Mouse (Mus musculus) liver, adult 2 months (tissue): ENCODE measurements around the gene Ildr1. TPM values are rescaled to one million over a fixed set of nuclear protein-coding genes. Genes with fewer than 3 reads are reported as not detected.

ENCODE experiments used
- DNase-seq: peaks from one replicate; pipeline ENCODE4 v3.0.0-alpha.2; 2011; ENCODE audit warnings: low read depth, low spot score; ENCODE audit errors: extremely low read depth
- H3K27ac ChIP-seq: fragments of 200-500 bp; replicated peaks from 2 replicates; pipeline ENCODE4 v1.5.1; 2012; ENCODE audit warnings: low read depth, mild to moderate bottlenecking, control low read depth, inconsistent platforms, low read length; ENCODE audit not compliant: insufficient read depth
- H3K27me3 ChIP-seq: fragments of 200-500 bp; 2 replicates; pipeline ENCODE4 v1.6.1; 2012; ENCODE audit warnings: mild to moderate bottlenecking, moderate library complexity, low read length, inconsistent platforms; ENCODE audit not compliant: control insufficient read depth, insufficient read depth
- H3K36me3 ChIP-seq: fragments of 200-500 bp; 2 replicates; pipeline ENCODE4 v1.6.1; 2012; ENCODE audit warnings: low read length, inconsistent platforms; ENCODE audit not compliant: control insufficient read depth, insufficient read depth
- H3K4me1 ChIP-seq: fragments of 200-500 bp; 2 replicates; pipeline ENCODE4 v1.6.1; 2011; ENCODE audit warnings: low read length; ENCODE audit not compliant: control insufficient read depth, insufficient read depth
- H3K4me3 ChIP-seq: fragments of 200-500 bp; 2 replicates; pipeline ENCODE4 v1.5.1; 2011; ENCODE audit warnings: low read depth, mild to moderate bottlenecking, control low read depth, low read length, moderate library complexity; ENCODE audit not compliant: insufficient read depth
- H3K79me2 ChIP-seq: fragments of 200-500 bp; 2 replicates; pipeline ENCODE4 v1.6.1; 2012; ENCODE audit warnings: inconsistent platforms, mild to moderate bottlenecking, low read length, moderate library complexity; ENCODE audit not compliant: control insufficient read depth, insufficient read depth
- H3K9ac ChIP-seq: fragments of 200-500 bp; 2 replicates; pipeline ENCODE4 v1.6.1; 2012; ENCODE audit warnings: low read depth, mild to moderate bottlenecking, control low read depth, inconsistent platforms, low read length
- CTCF ChIP-seq: fragments of 200-500 bp; IDR thresholded peaks from 2 replicates; pipeline ENCODE4 v1.5.1; 2011; ENCODE audit warnings: low read depth, low read length, control low read depth
- POLR2A ChIP-seq: fragments of 200-500 bp; IDR thresholded peaks from 2 replicates; pipeline ENCODE4 v1.6.1; 2011; ENCODE audit warnings: low read length, control low read depth; ENCODE audit not compliant: insufficient read depth; ENCODE audit errors: extremely low read depth
- WGBS: fragments of 180-500 bp; shearing (Covaris S2); methylation state at CpG from one replicate; pipeline ENCODE4 v1.1.7; 2018; 5-methylcytosine and 5-hydroxymethylcytosine counted together
- polyA plus RNA-seq: library from polyadenylated mRNA; depleted of rRNA; stranded (reverse); fragments of >200 nt; gene quantifications from 2 replicates; pipeline ENCODE4 v1.2.3, GENCODE M21; 2012
- total RNA-seq: library from RNA; depleted of rRNA; stranded (reverse); fragments of >200 nt; gene quantifications from 2 replicates; pipeline ENCODE4 v1.2.3, GENCODE M21; 2014

Ildr1 gene
- total and polyA plus RNA-seq, 2 experiments, result 0.11 to 0.37 TPM

DNA sequence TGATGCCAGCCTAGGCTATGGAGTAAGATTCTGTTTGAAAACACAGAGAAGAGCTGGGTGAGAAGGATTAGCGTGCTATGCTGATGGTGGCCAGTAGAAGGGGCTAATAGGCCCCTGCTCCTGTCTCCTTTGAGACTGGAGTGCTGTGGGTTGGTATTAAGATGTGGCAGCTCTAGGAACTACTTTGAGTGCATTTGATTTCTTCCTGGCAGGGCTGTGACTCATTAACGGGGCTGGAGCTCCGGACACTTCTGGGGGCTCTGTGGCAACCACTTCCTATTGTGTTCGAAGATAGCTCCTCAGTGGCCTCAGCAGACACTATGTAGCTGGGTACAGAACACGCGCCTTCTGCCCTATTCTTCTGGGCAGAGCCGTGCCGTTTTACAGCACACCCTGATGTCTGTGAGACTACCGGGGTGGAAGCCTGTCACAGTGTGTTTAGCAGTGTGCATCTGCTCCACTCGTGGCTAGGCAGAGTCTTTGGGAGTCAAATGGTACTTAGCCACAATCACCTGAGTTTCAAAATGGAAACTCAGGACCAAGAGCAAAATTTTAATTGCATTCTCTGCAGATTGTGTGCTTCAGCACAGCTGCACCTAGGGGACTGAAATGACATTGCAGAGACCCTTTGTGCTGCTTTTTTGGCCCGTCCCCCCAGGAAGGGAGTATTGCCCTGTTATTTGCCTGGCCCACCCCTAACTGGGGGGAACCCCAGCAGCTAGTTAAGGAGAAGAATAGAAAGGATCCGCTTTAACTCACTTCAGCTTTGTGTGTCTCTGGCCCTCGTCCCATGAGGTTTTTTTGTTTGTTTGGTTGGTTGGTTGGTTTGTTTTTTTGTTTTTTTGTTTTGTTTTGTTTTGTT, 26.6 kb downstream of the Ildr1 start:
- Histone ChIP-seq H3K79me2 (no peaks in the 10 kb centered on the region), H3K27ac (no peak overlapping the region), H3K36me3 (no peaks in the 10 kb centered on the region), H3K4me1 (no peaks in the 10 kb centered on the region), H3K4me3 (no peak overlapping the region), H3K27me3 (no peaks in the 10 kb centered on the region), H3K9ac (no peak overlapping the region)
- no peak for TF ChIP-seq CTCF
- no peak for TF ChIP-seq POLR2A
- no peak for DNase-seq
- WGBS, result 70% methylated on average over 13 of the region's 13 CpGs

- Histone ChIP-seq H3K9ac (no peak overlapping the region), H3K4me3 (no peak overlapping the region), H3K27ac (no peak overlapping the region), H3K27me3 (no peaks in the 10 kb centered on the region), H3K79me2 (no peaks in the 10 kb centered on the region), H3K4me1 (no peaks in the 10 kb centered on the region), H3K36me3 (no peaks in the 10 kb centered on the region)
- 42% methylated on average over 4 of the region's 4 CpGs for WGBS
- TF ChIP-seq CTCF, result no peak
- no peak for TF ChIP-seq POLR2A
- DNase-seq, result no peak
Observed at GRCm38 (mm10) chr16:36722739-36723138, 29.0 kb downstream of the Ildr1 start.

GRCm38 (mm10) chr16:36723880-36724443, 30.2 kb downstream of the Ildr1 start:
- Histone ChIP-seq H3K27ac (no peak overlapping the region), H3K27me3 (no peaks in the 10 kb centered on the region), H3K4me1 (no peaks in the 10 kb centered on the region), H3K4me3 (no peak overlapping the region), H3K36me3 (no peaks in the 10 kb centered on the region), H3K9ac (no peak overlapping the region), H3K79me2 (no peaks in the 10 kb centered on the region)
- 57% methylated on average over 3 of the region's 3 CpGs for WGBS
- TF ChIP-seq CTCF, result no peak
- TF ChIP-seq POLR2A, result no peak
- no peak for DNase-seq

DNA sequence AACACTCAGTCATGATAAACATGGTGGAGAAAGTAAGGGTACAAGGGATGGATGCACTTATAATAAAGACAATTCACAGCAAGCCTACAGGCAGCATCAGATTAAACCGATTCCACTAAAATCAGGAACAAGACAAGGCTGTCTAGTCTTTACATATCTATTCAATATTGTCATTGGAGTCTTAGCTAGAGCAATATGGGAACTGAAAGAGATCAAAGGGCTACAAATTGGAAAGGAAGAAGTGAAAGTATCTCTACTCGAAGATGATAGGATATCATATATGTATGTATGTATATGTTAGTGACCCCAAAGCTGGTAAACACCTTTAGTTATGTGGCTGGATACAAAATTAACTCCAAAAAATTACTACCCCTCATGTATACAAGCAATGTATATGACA, 35.2 kb downstream of the Ildr1 start:
- no peak for DNase-seq
- Histone ChIP-seq H3K27me3 (no peaks in the 10 kb centered on the region), H3K79me2 (no peaks in the 10 kb centered on the region), H3K4me1 (no peaks in the 10 kb centered on the region), H3K4me3 (no peak overlapping the region), H3K9ac (no peak overlapping the region), H3K27ac (no peak overlapping the region), H3K36me3 (no peaks in the 10 kb centered on the region)
- TF ChIP-seq CTCF (no peak), POLR2A (no peak)
- WGBS, result 82% methylated on average over 2 of the region's 2 CpGs

GRCm38 (mm10) chr16:36732572-36732971, 38.8 kb downstream of the Ildr1 start:
- H3K36me3 ChIP-seq, result no peaks in the 10 kb centered on the region
- no peak overlapping the region for H3K27ac ChIP-seq

DNA sequence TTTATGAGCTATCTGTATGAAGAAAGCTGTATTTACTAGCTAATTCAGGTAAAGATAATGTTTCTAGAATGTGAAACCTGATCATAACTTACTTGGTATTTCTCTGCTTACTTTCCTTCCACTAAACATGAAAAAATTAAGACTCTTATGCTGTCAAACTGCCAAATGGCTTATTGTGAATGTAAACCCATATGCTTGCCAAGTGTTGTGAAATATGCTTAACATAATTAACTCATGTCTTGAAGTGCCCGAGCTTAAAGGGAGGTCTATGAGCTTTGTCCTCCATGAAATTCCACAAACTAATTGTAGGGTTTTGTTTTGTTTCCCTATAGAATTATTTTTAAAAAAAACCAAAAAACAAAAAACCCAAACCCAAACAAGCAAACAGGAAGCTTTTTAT, 40.0 kb downstream of the Ildr1 start:
- H3K27me3 ChIP-seq, result no peaks in the 10 kb centered on the region
- no peak for DNase-seq
- no peak overlapping the region for H3K27ac ChIP-seq
- 38% methylated on average over 1 of the region's 1 CpGs for WGBS
- H3K36me3 ChIP-seq, result no peaks in the 10 kb centered on the region
- no peak overlapping the region for H3K4me3 ChIP-seq
- no peak for TF ChIP-seq POLR2A
- no peak for TF ChIP-seq CTCF
- no peak overlapping the region for H3K9ac ChIP-seq
- no peaks in the 10 kb centered on the region for H3K79me2 ChIP-seq
- H3K4me1 ChIP-seq, result no peaks in the 10 kb centered on the region

More at GRCm38 (mm10) chr16:36732572-36732971, 38.8 kb downstream of the Ildr1 start:
- Histone ChIP-seq H3K4me1 (no peaks in the 10 kb centered on the region), H3K9ac (no peak overlapping the region), H3K4me3 (no peak overlapping the region), H3K79me2 (no peaks in the 10 kb centered on the region), H3K27me3 (no peaks in the 10 kb centered on the region)
- no peak for DNase-seq
- TF ChIP-seq POLR2A (no peak), CTCF (no peak)
